In the genomic region with DNA sequence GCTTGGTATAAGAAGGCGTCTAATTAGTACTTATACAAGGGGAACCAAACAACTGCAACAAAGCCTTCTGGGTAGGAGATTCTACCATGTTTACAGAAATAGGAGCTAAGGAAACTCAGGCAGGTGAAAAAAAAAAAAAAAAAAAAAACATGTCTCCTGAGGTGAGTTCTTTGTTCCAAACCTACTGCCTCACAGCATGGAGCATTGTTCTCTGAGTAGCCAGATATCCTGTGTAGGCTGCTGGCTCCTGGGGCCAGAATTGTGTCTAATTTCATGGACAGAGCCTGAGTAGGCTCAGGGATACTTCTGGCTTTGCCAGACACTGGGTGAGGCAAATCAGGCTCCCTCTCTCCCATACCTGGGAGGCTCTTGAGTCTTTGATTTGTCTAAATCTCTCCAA, we compare ENCODE assay signal across 34 mouse cellular contexts. TPM values are rescaled to one million over a fixed set of nuclear protein-coding genes. Genes with fewer than 3 reads are reported as not detected.
DNase-seq lines count a peak whose midpoint lies in the region; TF ChIP-seq lines count a peak whose summit lies in the region.
"Had no signal": no experiment of that assay in that cellular context is flagged by ENCODE, and none has a peak within 500 bp of the region (broad histone marks: within the 10 kb centered on the region; RNA-seq: fewer than 3 reads in every experiment).

No protein-coding gene starts in this region.

- DNase-seq in heart, embryonic 10.5 days (ENCODE audit: low spot score) = no peak
- DNase-seq in heart, postnatal 10 days = no peak
- DNase-seq in ES-CJ7 (ENCODE audit: low read depth, low spot score) = peak; percentile 82
- peak; percentile 92 for DNase-seq in R1 (ENCODE audit: low read depth, low spot score)
- no peak for DNase-seq in adrenal gland, adult 18-20 months (ENCODE audit: low spot score in 2 of 2)
- DNase-seq in cerebellum, adult 11 months = no peak
- DNase-seq: adrenal gland, adult 8-10 months; adrenal gland, postnatal 25 days; B cell, adult 2 months; cerebellum, adult 18-20 months; cerebellum, adult 9-11 months; cerebellum, postnatal 25 days; embryo, embryonic 11 days; gastrocnemius, postnatal 25 days; heart, adult 18-20 months; heart, postnatal 4 days; kidney, adult 18-20 months; kidney, adult 9 months had no signal

- WGBS in heart, embryonic 10.5 days = 53% methylated on average over 1 of the region's 1 CpGs

- H3K36me3 ChIP-seq in heart, embryonic 10.5 days = no peaks in the 10 kb centered on the region
- peaks cover 20% of the 10 kb centered on the region for H3K36me3 ChIP-seq in E14TG2a.4 (ENCODE audit: insufficient read depth, low read length)
- H3K36me3 ChIP-seq: embryonic facial prominence, embryonic 10.5 days; embryonic facial prominence, embryonic 13.5 days; forebrain, embryonic 12.5 days; forebrain, embryonic 15.5 days had no signal

- H3K9me3 ChIP-seq in heart, embryonic 10.5 days = no peaks in the 10 kb centered on the region
- H3K9me3 ChIP-seq in E14TG2a.4 (ENCODE audit: low read length) = peaks cover 6% of the 10 kb centered on the region; the same call in 1 of the 2 replicates
- H3K9me3 ChIP-seq: embryonic facial prominence, embryonic 10.5 days; embryonic facial prominence, embryonic 13.5 days; forebrain, embryonic 12.5 days; forebrain, embryonic 15.5 days had no signal

- TF ChIP-seq CTCF in E14TG2a.4 (conservative IDR thresholded peaks at IDR 0.05; ENCODE audit: low read length) = no peak

- 0 out of 2 replicates have a peak, but pooled peaks cover 4% of the 10 kb centered on the region for H3K27me3 ChIP-seq in heart, embryonic 10.5 days (ENCODE audit: insufficient read depth, poor library complexity, severe bottlenecking)
- H3K27me3 ChIP-seq in E14TG2a.4 (ENCODE audit: insufficient read depth, low read length) = no peaks in the 10 kb centered on the region

- H3K4me1 ChIP-seq in heart, embryonic 10.5 days = peaks cover 18% of the 10 kb centered on the region
- H3K4me1 ChIP-seq in E14TG2a.4 (replicated peaks; ENCODE audit: low read depth, low read length) = peaks cover 95% of the 10 kb centered on the region
- H3K4me1 ChIP-seq: embryonic facial prominence, embryonic 10.5 days; embryonic facial prominence, embryonic 13.5 days; forebrain, embryonic 12.5 days; forebrain, embryonic 15.5 days had no signal

- intact Hi-C loops in heart, postnatal 10 days (cut with DNase I) = no loop called here

- 0 out of 2 replicates have a peak overlapping the region, but pooled peaks have one; percentile 32 for H3K27ac ChIP-seq in heart, embryonic 10.5 days
- H3K27ac ChIP-seq: embryonic facial prominence, embryonic 10.5 days; embryonic facial prominence, embryonic 13.5 days; forebrain, embryonic 12.5 days; forebrain, embryonic 15.5 days; hindbrain, embryonic 14.5 days; hindbrain, postnatal 0 days had no signal

- no peak overlapping the region for H3K4me3 ChIP-seq in heart, embryonic 10.5 days
- 0 out of 2 replicates have a peak overlapping the region, but pooled peaks have one; percentile 1 for H3K4me3 ChIP-seq in E14TG2a.4 (replicated peaks; ENCODE audit: low read length)
- H3K4me3 ChIP-seq: embryonic facial prominence, embryonic 10.5 days; embryonic facial prominence, embryonic 13.5 days; erythroblast, embryonic 14.5 days; forebrain, embryonic 12.5 days; forebrain, embryonic 15.5 days had no signal

RNA-seq across cellular contexts. Expression of gene A630095N17Rik, which starts 4.2 kb away (rescaled TPM):
- not detected in 2 replicates for polyA plus RNA-seq in heart, embryonic 10.5 days (2016; fragmentation: Nextera tagmentation; extraction: Ambion mirVana)
- total RNA-seq in heart, postnatal 10 days (2021) = not detected
- total RNA-seq in adrenal gland, adult 18-20 months (2021) = not detected
- total RNA-seq: adrenal gland, adult 8-10 months; adrenal gland, postnatal 25 days; common myeloid progenitor, adult 5-6 weeks; gastrocnemius, postnatal 25 days; heart, adult 18-20 months; heart, postnatal 4 days; hindbrain, postnatal 0 days had no signal
- polyA plus RNA-seq: brain, embryonic 14.5 days; embryonic facial prominence, embryonic 10.5 days; embryonic facial prominence, embryonic 13.5 days; erythroblast, embryonic 14.5 days; forebrain, embryonic 12.5 days; forebrain, embryonic 15.5 days; gonadal fat pad, adult 2 months; heart, embryonic 14.5 days; heart, postnatal 0 days; hindbrain, embryonic 11.5 days; hindbrain, embryonic 14.5 days; inflammation-experienced regulatory T-cells, adult 6 months; intestine, embryonic 16.5 days had no signal

RNA-seq across cellular contexts. Expression of gene Tuba4a, which starts 8.0 kb away (rescaled TPM):
- polyA plus RNA-seq in heart, embryonic 10.5 days (2016; fragmentation: Nextera tagmentation; extraction: Ambion mirVana) = 35.2 and 50.8 TPM in 2 replicates
- total RNA-seq in heart, postnatal 10 days (2021) = 100 to 1,000 TPM; 543 to 577 TPM
- 100 to 1,000 TPM in 1 of 2 experiments, 10 to 100 TPM in 1; 48.9 to 119 TPM for total RNA-seq in adrenal gland, adult 18-20 months (2021)

RNA-seq across cellular contexts. Expression of gene Dnajb2, which starts 8.6 kb away (rescaled TPM):
- 24.5 and 32.4 TPM in 2 replicates for polyA plus RNA-seq in heart, embryonic 10.5 days (2016; fragmentation: Nextera tagmentation; extraction: Ambion mirVana)
- 10 to 100 TPM; 58.3 to 61.4 TPM for total RNA-seq in heart, postnatal 10 days (2021)
- total RNA-seq in adrenal gland, adult 18-20 months (2021) = 100 to 1,000 TPM; 118 to 204 TPM

RNA-seq across cellular contexts. Expression of gene Stk16, which starts 17.0 kb away (rescaled TPM):
- polyA plus RNA-seq in heart, embryonic 10.5 days (2016; fragmentation: Nextera tagmentation; extraction: Ambion mirVana) = 103 and 131 TPM in 2 replicates
- 10 to 100 TPM; 60.1 to 61.4 TPM for total RNA-seq in heart, postnatal 10 days (2021)
- 100 to 1,000 TPM; 117 to 119 TPM for total RNA-seq in adrenal gland, adult 18-20 months (2021)

RNA-seq across cellular contexts. Expression of gene Glb1l, which starts 17.0 kb away (rescaled TPM):
- polyA plus RNA-seq in heart, embryonic 10.5 days (2016; fragmentation: Nextera tagmentation; extraction: Ambion mirVana) = 7.9 and 10.9 TPM in 2 replicates
- 10 to 100 TPM in 1 of 2 experiments, 1 to 10 TPM in 1; 9.9 to 10.5 TPM for total RNA-seq in heart, postnatal 10 days (2021)
- total RNA-seq in adrenal gland, adult 18-20 months (2021) = 10 to 100 TPM; 16.6 to 22.8 TPM

Comparison
In these comparisons a context has a peak if more than half of its experiments do, and no peak if none do; other contexts are left out.
1. DNase-seq: peak in ES-CJ7 (single experiment) and R1 (single experiment); none in heart, embryonic 10.5 days (single experiment), heart, postnatal 10 days (0 of 2), adrenal gland, adult 18-20 months (0 of 2) and cerebellum, adult 11 months (single experiment).
2. RNA of gene Tuba4a, which starts 8.0 kb away (total RNA-seq): 543 to 577 TPM in heart, postnatal 10 days; 48.9 to 119 TPM in adrenal gland, adult 18-20 months; every median in the first group is over 4 times any median in the second.